Mouse (Mus musculus): ENCODE results near the gene Marf1.

GRCm38 (mm10) chr16:14112742-14113141, 50.4 kb downstream of the Marf1 start:
- TF ChIP-seq CTCF (IDR thresholded peaks at IDR 0.05; ENCODE audit: low read depth) (no peak), EP300 (optimal IDR thresholded peaks at IDR 0.05) (no peak)
